Mouse (Mus musculus): Measurements from ENCODE around the gene H2-Eb2. TPM values are rescaled to one million over a fixed set of nuclear protein-coding genes. Genes with fewer than 3 reads are reported as not detected.

H2-Eb2 gene
- polyA plus RNA-seq, 1 experiment, result not detected

- TF ChIP-seq CTCF (IDR thresholded peaks at IDR 0.05; ENCODE audit: extremely low read depth, insufficient read depth, low read length) (peak; percentile 60), POLR2A (IDR thresholded peaks at IDR 0.05; ENCODE audit: extremely low read depth, insufficient read depth, low read length) (no peak)
- Histone ChIP-seq H3K4me1 (ENCODE audit: control insufficient read depth, insufficient read depth, low read length) (no peaks in the 10 kb centered on the region), H3K27ac (ENCODE audit: insufficient read depth, low read length) (no peak overlapping the region), H3K4me3 (ENCODE audit: insufficient read depth, low read length) (no peak overlapping the region)
Observed at GRCm38 (mm10) chr17:34388513-34388912, 63.0 kb downstream of the H2-Eb2 start.

Other genes with a start within 250 kb of the H2-Eb2 start
- gene H2-Oa, start 233.3 kb upstream of the H2-Eb2 start, polyA plus RNA-seq (2012; rRNA removed), result 1.4 and 1.7 TPM in 2 replicates
- 27.3 and 29.4 TPM in 2 replicates for gene H2-DMa, start 206.1 kb upstream of the H2-Eb2 start, polyA plus RNA-seq (2012; rRNA removed)
- 181 and 184 TPM in 2 replicates for gene Brd2, start 203.0 kb upstream of the H2-Eb2 start, polyA plus RNA-seq (2012; rRNA removed)
- 0.79 and 0.84 TPM in 2 replicates for gene H2-DMb2, start 182.4 kb upstream of the H2-Eb2 start, polyA plus RNA-seq (2012; rRNA removed)
- gene H2-DMb1, start 172.6 kb upstream of the H2-Eb2 start, polyA plus RNA-seq (2012; rRNA removed), result 3.6 and 4.5 TPM in 2 replicates
- gene Tap1, start 138.1 kb upstream of the H2-Eb2 start, polyA plus RNA-seq (2012; rRNA removed), result 2.7 and 3.4 TPM in 2 replicates
- gene Psmb9, start 137.9 kb upstream of the H2-Eb2 start, polyA plus RNA-seq (2012; rRNA removed), result 3.0 and 3.8 TPM in 2 replicates
- gene Psmb8, start 127.9 kb upstream of the H2-Eb2 start, polyA plus RNA-seq (2012; rRNA removed), result 8.7 and 10.1 TPM in 2 replicates
- 7.9 and 8.3 TPM in 2 replicates for gene Tap2, start 122.1 kb upstream of the H2-Eb2 start, polyA plus RNA-seq (2012; rRNA removed)
- 1.0 and 1.5 TPM in 2 replicates for gene H2-Ob, start 86.8 kb upstream of the H2-Eb2 start, polyA plus RNA-seq (2012; rRNA removed)
- 3.1 and 3.6 TPM in 2 replicates for gene H2-Ab1, start 68.0 kb upstream of the H2-Eb2 start, polyA plus RNA-seq (2012; rRNA removed)
- 2.8 and 2.9 TPM in 2 replicates for gene H2-Aa, start 37.8 kb upstream of the H2-Eb2 start, polyA plus RNA-seq (2012; rRNA removed)
- 3.2 and 3.3 TPM in 2 replicates for gene H2-Eb1, start 19.8 kb upstream of the H2-Eb2 start, polyA plus RNA-seq (2012; rRNA removed)
- gene Btnl2, start 29.2 kb downstream of the H2-Eb2 start, polyA plus RNA-seq (2012; rRNA removed), result not detected in 2 replicates
- gene Btnl1, start 51.5 kb downstream of the H2-Eb2 start, polyA plus RNA-seq (2012; rRNA removed), result 0.04 TPM in 1 of 2 replicates, not detected in the other
- 7.4 and 8.7 TPM in 2 replicates for gene BC051142, start 73.2 kb downstream of the H2-Eb2 start, polyA plus RNA-seq (2012; rRNA removed)
- gene Btnl4, start 151.7 kb downstream of the H2-Eb2 start, polyA plus RNA-seq (2012; rRNA removed), result not detected in 2 replicates
- not detected in 2 replicates for gene Btnl6, start 191.7 kb downstream of the H2-Eb2 start, polyA plus RNA-seq (2012; rRNA removed)
- 3.4 and 3.8 TPM in 2 replicates for gene Notch4, start 238.6 kb downstream of the H2-Eb2 start, polyA plus RNA-seq (2012; rRNA removed)